Comparison of ENCODE assay signal across 27 mouse cellular contexts in genomic region chr12:108826282-108826957, GRCm38 (mm10). TPM values are rescaled to one million over a fixed set of nuclear protein-coding genes. Genes with fewer than 3 reads are reported as not detected.
DNase-seq lines count a peak whose midpoint lies in the region; ATAC-seq and TF ChIP-seq lines count a peak whose summit lies in the region.
"Had no signal": no experiment of that assay in that cellular context is flagged by ENCODE, and none has a peak within 500 bp of the region (broad histone marks: within the 10 kb centered on the region; RNA-seq: fewer than 3 reads in every experiment).

No protein-coding gene starts in this region.

- peak overlapping the region; percentile 67 for H3K4me3 ChIP-seq in E14TG2a.4 (replicated peaks; ENCODE audit: low read length)
- H3K4me3 ChIP-seq: embryonic facial prominence, embryonic 13.5 days; erythroblast, embryonic 14.5 days; forebrain, embryonic 13.5 days; gastrocnemius, adult 2 months; heart, embryonic 10.5 days; hindbrain, embryonic 15.5 days; limb, embryonic 13.5 days; liver, embryonic 12.5 days; stomach, embryonic 15.5 days had no signal

- peaks cover 23% of the 10 kb centered on the region for H3K4me1 ChIP-seq in E14TG2a.4 (replicated peaks; ENCODE audit: low read depth, low read length)
- H3K4me1 ChIP-seq: embryonic facial prominence, embryonic 13.5 days; forebrain, embryonic 13.5 days; hindbrain, embryonic 15.5 days; limb, embryonic 13.5 days; liver, embryonic 12.5 days; stomach, embryonic 15.5 days had no signal

- H3K36me3 ChIP-seq in E14TG2a.4 (ENCODE audit: insufficient read depth, low read length), result peaks cover 29% of the 10 kb centered on the region

- ATAC-seq in cerebellum, adult (ENCODE audit: insufficient number of reproducible peaks, low FRiP score, low TSS enrichment), result peak; percentile 80
- ATAC-seq in megakaryocyte progenitor cell, adult 5-6 weeks (replicated peaks; ENCODE audit: poor library complexity), result no peak
- ATAC-seq: forebrain, embryonic 13.5 days; liver, embryonic 12.5 days; midbrain, embryonic 16.5 days had no signal

- no peaks in the 10 kb centered on the region for H3K9me3 ChIP-seq in E14TG2a.4 (ENCODE audit: low read length)
- H3K9me3 ChIP-seq: embryonic facial prominence, embryonic 13.5 days; forebrain, embryonic 13.5 days; heart, embryonic 10.5 days; hindbrain, embryonic 15.5 days; limb, embryonic 13.5 days; stomach, embryonic 15.5 days had no signal

- H3K27me3 ChIP-seq in E14TG2a.4 (ENCODE audit: insufficient read depth, low read length), result no peaks in the 10 kb centered on the region; the same call in 1 of the 2 replicates
- H3K27me3 ChIP-seq: embryonic facial prominence, embryonic 13.5 days; forebrain, embryonic 13.5 days; hindbrain, embryonic 15.5 days; limb, embryonic 13.5 days; liver, embryonic 12.5 days; stomach, embryonic 15.5 days had no signal

- no peak for TF ChIP-seq CTCF in E14TG2a.4 (conservative IDR thresholded peaks at IDR 0.05; ENCODE audit: low read length)

- no peak for DNase-seq in cerebellum, postnatal 4 days (ENCODE audit: low spot score in 2 of 2)
- peak; percentile 90 to 92 for DNase-seq in cerebellum, adult 18-20 months
- peak; percentile 88 to 91 for DNase-seq in cerebellum, postnatal 14 days
- DNase-seq in kidney, adult 11 months, result no peak
- DNase-seq in ovary, postnatal 36 days (ENCODE audit: low spot score), result no peak
- DNase-seq: adrenal gland, adult 8-10 months; embryo, embryonic 11 days; gastrocnemius, adult 2 months; kidney, adult 8-10 months; kidney, postnatal 10 days; layer of hippocampus, postnatal 36 days; lung, adult 18-20 months; lung, postnatal 14 days; thymus, postnatal 4 days had no signal

RNA-seq across cellular contexts. Expression of gene Slc25a29, which starts 9.3 kb away (rescaled TPM):
- 1.3 and 1.8 TPM in 2 replicates for total RNA-seq in megakaryocyte progenitor cell, adult 5-6 weeks (2015)
- total RNA-seq in megakaryocyte progenitor cell, adult 5-6 weeks (2017), result 0.71 and 1.8 TPM in 2 replicates
- total RNA-seq: hematopoietic stem cell, adult 5-6 weeks had no signal

RNA-seq across cellular contexts. Expression of gene Slc25a47, which starts 9.4 kb away (rescaled TPM):
- total RNA-seq in megakaryocyte progenitor cell, adult 5-6 weeks (2015), result 3.0 and 4.5 TPM in 2 replicates
- 5.1 and 5.4 TPM in 2 replicates for total RNA-seq in megakaryocyte progenitor cell, adult 5-6 weeks (2017)

RNA-seq across cellular contexts. Expression of gene Yy1, which starts 33.6 kb away (rescaled TPM):
- 79.4 and 90.2 TPM in 2 replicates for total RNA-seq in megakaryocyte progenitor cell, adult 5-6 weeks (2015)
- 44.6 and 51.8 TPM in 2 replicates for total RNA-seq in megakaryocyte progenitor cell, adult 5-6 weeks (2017)

Comparison
In these comparisons a context has a peak if more than half of its experiments do, and no peak if none do; other contexts are left out.
1. DNase-seq: peak in cerebellum, adult 18-20 months (2 of 2) and cerebellum, postnatal 14 days (2 of 2); none in cerebellum, postnatal 4 days (0 of 2), kidney, adult 11 months (single experiment) and ovary, postnatal 36 days (single experiment).